Mouse (Mus musculus) brain, embryonic 14.5 days (tissue): ENCODE measurements around the gene AY074887.

Experiments
- CTCF ChIP-seq: fragments of 200-500 bp; IDR thresholded peaks from 2 replicates; pipeline ENCODE4 v1.5.1; 2012; ENCODE audit warnings: inconsistent platforms, mild to moderate bottlenecking, moderate library complexity, borderline replicate concordance; ENCODE audit not compliant: insufficient read depth, insufficient read length; ENCODE audit errors: extremely low read depth
- POLR2A ChIP-seq: fragments of 200-500 bp; IDR thresholded peaks from 2 replicates; pipeline ENCODE4 v1.6.1; 2012; ENCODE audit warnings: mild to moderate bottlenecking, inconsistent platforms, borderline replicate concordance; ENCODE audit not compliant: poor library complexity, insufficient read depth, insufficient read length, severe bottlenecking; ENCODE audit errors: extremely low read depth

GRCm38 (mm10) chr9:54994381-54994780 lies 43.6 kb upstream of the AY074887 start:
- TF ChIP-seq CTCF (no peak), POLR2A (no peak)
